Mouse (Mus musculus): ENCODE results near the gene Ankrd34a.

Gene Ankrd34a

DNA sequence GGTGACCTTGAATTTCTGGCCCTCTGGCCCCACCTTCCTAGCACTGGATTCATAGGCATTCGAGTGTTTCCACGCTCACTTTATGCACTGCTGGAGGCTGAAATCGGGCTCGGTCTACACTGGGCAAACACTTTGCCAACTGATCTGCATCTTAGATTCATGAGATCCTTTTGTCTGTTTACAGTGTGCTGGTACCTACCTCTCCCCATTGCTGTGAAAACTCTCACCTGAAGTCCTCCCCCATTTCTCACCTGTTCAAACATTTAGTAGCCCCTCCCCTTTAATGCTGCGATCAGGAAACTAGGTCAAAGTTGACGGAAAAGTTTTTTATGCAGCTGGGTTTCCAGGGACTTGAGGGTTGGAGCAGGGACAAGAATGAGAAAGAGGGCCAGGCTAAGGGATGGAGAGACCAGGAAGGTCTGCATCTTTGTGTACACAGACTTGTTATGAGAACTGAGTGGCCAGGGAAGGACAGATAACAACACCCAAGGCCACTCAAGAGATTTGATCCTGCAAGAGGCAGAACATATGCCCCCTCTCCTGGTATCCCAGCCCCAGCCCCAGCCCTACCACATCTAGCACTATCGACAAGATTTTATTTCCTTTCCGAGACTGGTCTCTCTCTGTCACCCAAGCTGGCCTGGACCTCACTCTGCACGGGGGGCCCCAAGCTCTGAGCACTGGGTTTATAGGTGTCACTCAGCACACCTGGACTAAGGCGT is 32.4 kb upstream of the Ankrd34a start:
- no peak for DNase-seq

DNA sequence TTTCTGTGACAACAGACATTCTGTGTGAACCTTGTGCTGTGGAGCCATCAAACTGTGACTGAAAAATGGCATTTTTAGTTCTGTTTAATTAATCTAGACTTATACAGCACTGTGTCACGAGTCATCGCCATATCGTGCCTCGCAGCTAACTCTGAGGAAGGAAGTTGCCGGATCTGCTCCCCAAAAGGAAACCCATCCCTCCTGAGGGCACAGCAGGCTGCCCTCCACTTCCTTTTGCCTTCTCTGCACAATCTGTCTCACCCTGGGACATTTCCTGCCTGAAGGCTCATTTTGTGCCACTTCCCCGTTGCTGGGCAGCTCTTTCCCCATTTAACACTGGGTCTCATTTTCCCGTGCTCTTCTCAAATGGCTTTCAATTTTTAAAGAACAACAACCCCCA is 31.8 kb upstream of the Ankrd34a start:
- peak; percentile 67 for DNase-seq

DNA sequence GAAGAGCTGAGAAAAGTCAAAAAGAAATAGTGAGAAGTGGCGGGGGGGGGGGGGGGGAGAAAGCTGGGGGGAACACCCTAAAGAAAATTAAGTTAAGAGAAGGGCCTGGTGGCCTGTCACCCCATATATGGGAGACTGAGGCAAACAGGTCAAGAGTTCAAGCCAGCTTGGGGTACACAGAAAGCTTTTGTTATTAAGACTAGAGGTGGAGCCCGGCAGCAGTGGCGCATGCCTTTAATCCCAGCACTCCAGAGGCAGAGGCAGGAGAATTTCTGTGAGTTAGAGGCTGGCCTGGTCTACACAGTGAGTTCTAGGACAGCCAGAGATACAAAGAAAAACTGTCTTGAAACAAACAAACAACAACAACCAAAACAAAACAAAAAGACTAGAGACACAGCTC is 31.3 kb upstream of the Ankrd34a start:
- no peak for DNase-seq

DNA sequence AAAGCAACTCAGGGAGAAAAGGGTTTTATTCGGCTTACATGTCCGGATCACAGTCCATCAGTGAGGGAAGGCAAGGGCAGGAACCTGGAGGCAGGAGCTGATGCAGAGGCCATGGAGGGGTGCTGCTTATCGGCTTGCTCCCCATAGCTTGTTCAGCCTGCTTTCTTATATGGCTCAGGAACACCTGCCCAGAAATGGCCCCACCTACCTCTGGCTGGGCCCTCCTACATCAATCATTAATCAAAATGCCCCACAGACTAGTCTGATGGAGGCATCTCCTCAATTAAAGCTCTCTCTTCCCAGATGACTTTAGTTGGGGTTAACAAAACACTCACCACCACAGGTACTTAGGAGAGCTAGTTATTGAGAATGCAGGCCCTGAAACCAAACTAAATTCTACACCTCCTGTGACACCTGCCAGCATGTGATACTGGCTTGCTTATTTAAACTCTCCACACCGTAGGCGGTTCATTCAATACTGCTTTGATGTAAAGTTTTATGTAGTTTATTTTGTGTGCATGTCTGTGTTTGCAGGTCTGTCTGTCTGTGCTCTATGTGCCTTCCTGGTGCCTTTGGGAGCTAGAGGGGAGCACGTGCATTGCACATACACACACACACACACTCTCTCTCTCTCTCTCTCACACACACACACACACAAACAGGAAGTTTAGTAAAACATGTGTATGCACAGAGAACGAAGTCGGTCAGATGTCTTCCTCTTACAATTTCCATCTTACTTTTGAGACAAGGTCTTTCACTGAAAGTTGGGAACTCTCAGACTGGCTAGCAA is 29.6 kb upstream of the Ankrd34a start:
- DNase-seq, result no peak

DNA sequence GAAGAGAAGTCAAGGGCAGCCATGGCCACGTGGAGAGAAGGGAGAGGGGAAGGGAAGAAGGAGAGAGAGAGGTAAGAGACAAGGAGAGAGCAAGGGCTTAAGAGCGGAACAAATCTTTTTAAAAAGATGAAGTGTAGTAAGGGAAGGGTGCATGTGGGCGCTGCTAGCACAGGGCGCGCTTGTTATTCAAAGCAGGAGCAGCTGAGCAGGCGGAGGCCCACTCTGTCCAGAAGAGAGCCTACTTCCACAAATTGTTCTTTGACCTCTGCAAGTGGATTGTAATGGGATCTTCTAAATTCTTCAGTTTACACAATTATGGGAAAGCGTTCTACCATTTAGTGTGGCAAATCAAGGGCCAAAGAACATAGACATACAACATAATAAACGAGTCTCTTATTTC is 27.8 kb upstream of the Ankrd34a start:
- no peak for DNase-seq

DNA sequence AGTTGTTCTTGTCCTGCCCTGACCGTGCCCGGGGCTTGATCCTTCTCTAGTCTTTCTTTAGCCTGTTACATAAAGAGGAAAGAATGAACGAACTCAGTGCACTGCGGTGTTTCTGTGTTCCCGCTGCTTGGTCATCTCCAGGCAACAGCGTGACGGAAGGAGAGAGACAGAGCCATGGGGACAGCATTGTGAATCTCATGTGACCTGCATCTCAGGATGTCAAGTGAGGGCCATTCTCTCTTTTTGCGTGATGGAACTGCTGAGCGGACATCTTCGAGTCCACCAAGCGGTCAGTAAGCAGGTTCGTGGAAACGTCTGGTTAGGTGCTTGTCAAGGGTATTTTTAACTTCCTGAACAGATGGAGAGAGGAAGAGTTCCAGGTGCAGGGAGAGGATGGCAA is 26.9 kb upstream of the Ankrd34a start:
- no peak for DNase-seq

DNA sequence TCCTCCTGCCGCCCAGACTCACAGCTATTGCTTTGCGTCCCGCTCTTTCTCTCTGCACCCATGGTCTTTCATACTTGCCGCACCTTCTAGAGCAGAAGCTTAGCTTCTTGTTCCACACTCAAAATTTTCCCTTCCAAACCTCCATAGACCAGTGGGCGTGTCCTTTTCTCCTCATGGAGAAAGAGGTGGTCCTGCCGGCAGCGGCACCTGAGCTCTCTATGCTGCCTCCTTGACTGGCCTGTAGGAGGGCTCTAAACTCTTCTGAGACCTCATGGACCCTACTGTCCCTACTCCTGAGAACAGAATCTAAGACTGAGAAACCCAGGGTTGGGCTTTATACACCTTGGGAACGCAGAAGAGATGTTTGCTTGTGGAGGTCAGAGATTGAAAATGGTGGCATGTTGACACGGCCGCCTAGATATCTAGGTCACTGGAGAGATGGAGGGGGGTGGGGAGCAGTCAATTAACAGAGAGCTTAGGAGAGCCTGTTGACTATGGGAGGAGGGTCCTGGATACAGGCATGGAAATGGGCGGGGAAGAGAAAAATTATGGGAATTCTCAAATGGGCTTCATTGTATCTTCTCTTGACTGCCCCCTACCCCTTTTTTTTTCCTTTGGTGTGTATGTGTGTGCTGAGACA is 26.4 kb upstream of the Ankrd34a start:
- DNase-seq, result no peak

DNA sequence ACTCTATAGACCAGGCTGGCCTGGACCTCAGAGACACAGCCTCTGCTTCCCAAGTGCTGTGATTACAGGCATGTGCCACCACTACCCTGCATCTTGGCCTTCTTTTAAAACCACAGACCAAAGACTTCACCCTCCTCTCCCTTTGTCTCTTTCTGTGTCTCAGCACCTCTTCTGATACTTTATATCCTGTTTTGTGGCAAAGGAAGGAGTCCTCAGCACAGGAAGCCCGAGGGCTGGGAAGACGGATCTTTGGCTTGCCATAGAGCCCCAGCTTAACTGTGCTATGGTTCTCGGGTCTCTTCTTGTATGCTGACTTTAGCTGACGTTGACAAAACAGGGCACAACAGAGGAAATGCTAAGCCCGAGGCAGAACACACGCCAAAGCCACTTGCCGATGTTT is 25.8 kb upstream of the Ankrd34a start:
- no peak for DNase-seq

DNA sequence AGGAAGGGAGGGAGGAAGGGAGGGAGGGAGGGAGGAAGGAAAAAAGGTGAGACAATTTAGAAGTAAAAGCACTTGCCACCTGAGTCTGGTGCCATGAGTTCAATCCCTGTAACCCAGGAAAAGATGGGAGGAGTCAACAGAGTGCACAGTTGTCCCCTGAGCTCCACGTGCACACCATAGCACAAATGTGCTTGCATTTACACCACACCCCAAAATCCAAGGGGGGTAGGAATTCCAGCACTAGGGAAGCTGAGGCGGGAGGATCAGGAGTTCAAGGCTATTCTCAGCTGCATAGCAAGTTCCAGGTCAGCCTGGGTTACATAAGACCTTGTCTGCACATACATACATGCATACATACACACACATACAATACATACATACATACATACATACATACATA is 25.1 kb upstream of the Ankrd34a start:
- DNase-seq, result no peak

DNA sequence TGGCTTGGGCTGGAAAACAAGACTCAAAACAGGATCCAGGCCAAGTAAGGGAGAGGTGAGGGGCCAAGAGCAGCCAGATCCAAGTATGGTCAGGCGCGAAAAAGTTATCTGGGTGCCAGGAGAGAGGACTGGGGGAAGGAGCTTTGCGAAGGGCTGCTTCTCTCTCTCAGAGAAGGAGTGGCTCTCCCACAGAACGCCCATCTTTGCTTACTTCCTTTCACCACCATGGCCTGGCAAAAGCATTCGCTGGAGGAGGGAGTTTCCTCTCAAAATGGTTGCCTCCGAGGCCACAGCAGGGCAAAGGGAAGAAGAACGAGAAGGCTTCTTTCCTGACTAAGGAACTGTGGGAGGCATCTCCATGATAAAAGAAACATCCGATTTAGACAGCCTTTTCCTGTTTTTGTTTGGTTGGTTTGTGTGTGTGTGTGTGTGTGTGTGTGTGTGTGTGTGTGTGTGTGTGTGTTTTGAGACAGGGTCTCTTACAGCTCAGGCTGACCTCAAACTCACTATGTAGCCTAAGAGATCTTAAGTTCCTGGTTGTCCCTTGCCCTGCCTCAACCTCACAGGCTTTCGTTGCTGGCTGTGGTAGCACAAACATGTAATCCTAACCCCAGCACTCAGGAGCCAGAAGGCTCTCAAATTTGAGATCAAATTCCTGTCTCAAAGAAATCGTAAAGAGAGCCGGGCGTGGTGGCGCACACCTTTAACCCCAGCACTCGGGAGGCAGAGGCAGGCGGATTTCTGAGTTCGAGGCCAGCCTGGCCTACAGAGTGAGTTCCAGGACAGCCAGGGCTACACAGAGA is 24.3 kb upstream of the Ankrd34a start:
- DNase-seq, result no peak

DNA sequence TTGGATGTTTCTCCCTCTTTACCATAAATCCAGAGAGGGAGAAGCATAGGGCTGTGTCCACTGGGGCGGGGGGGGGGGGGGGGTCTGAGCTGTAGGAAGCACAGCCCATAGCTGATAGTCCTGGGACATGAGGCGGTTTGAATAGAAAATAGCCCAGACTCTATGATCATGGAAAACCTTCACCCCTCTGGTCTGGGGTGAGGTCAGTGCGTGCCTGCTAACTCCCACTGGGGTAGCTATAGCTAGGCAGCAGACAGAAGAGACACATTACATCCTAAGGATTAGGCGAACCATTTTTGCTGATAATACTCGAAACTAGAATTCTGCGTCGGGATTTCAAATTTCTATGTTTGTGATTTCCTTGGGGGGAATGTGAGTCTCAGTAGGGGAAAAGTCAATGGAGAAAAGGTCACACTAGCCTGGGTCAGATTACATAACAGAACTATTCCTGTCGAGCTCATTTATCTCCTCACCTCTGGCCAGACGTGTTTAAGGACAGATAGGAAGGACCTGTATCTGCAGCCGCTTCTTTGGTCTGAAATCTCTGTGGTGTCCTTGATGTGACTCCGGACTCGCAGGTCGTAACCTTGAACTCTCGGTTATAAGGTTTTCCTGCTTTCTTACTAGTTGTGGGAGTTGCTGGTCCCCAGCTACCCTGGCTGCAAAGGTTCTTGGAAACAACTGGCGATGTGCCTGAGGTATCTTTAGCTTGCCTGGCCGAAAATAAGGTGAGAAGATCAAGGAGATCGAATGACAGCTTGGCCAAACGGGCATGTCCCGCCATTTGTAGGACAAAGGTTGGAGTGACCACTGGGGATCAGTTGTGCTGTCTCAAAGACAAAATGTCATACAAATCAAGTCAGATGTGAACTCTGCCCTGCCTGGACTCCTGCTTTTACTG is 22.6 kb upstream of the Ankrd34a start:
- DNase-seq, result no peak

DNA sequence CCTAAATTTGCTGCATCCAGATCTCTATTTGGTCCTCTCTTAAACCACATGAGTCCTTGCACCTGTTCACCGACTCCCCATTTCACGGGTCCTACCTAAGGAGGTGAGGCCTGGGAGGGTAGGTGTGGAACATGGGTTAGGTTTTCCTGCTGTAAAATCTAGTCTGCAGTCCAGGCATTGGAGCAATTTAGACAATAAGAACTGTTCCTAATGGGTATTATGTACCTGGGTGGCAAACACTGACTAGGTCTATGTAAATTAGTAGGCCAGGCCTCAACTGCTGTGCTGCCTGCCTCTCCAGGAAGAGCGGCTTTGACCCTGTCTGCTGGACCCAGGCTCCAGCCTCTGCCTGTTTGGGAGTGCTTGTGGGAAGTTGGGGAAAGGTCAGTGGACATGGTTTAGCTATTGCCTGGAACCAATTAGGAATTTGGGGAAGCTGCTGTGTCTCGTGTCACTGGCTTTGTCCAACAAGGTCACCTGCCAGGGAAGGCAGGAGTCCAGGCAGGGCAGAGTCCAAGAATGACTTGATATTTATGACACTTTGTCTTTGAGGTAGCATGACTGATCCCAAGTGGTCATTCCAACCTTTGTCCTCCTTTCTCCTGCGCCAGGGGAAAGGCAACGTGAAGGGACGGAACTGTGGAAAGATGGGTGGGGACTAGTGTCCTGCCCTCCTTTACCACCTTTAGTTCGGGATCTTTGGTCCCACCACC is 21.0 kb upstream of the Ankrd34a start:
- no peak for DNase-seq

DNA sequence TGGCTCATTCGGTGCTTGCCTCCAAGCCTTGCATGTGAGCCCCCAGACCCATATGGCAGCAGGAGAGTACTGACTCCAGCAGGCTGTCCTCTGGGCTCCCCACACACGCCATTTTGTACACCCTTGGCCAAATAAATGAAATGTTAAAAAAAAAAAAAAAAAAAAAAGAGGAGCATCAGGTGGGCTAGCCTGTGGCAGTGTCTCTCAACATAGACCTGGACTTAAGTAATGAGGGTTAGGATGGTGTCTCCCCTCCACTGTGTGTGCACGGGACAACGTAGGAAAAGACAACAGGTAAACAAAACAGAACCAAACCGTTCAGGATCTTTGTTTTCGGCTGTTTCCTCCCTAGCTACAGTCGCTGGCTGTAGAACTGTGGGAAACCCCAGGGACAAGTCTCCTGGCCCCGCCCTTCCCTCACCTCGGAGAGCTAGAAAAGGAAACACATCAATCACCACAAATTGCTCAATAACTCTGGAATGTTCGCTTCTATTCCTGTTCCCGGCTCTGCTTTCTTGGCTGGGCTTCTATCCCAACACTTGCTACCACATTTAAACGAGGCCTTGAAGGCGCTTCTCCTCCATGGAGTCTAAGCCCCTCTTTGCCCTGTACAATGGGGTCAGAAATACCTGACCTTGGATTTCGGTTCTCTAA is 20.3 kb upstream of the Ankrd34a start:
- DNase-seq, result no peak

DNA sequence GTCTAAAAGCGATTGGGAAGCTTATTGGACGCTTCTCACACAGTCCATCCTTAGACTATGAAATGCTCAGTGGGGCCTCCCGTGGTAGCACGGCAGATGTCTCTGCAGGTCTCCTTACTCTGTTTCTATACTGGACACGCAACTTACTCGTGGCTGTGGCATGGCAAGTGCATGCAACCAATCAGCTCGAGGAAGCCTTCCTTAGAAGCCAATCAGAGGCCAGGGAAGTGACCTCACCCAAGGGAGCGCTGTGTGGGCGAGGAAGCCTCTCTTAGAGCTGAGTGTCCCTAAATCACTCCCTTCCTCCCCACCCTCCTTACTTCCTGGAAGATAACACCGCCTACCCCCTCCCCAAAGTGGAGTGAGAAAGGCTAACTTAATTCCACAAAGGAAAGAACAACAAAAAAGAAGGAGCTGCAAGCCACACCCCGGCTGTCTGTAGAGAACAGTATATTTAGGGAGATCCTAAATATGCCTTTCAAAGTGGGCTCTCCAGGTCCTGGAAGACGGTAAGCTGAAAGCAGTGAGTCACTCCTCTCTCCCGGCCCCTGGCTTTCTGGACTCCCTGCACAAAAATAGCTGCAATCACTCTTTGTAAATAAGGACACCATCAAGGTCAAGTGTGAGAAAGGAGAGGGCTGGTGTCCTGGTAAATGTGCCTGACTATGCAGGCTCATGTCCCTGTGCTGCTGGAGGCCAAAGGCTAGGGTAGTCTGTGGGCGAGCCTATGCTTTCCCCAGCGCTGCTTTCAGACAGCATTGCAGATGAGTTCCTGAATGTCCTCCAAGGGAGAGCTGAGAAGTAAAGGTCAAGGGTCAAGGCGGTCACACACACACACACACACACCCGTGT is 19.5 kb upstream of the Ankrd34a start, which contains the start of gene Gm16253:
Gene Gm16253, plus strand, starts transcription at position 295 of the 852 bp plus-strand sequence.
- peak; percentile 85 for DNase-seq

DNA sequence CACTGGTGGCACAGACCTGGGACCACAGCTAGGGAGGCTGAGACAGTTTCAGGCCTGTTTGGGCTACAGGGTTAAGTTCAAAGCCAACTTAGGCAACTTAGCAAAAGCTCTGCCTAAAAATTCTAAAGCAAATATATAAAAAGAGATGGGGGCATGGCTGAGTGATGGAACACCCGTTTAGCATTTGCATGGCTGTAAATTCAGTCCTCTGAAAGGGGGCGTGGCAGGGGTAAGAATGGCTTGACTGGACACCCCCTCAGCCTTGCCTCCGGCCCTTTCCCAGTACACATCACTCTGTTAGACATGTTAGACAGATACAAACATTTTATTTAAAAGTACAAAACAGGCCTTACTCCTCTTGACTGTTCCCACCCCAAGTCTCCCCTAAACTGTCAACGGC is 18.9 kb upstream of the Ankrd34a start:
- no peak for DNase-seq

DNA sequence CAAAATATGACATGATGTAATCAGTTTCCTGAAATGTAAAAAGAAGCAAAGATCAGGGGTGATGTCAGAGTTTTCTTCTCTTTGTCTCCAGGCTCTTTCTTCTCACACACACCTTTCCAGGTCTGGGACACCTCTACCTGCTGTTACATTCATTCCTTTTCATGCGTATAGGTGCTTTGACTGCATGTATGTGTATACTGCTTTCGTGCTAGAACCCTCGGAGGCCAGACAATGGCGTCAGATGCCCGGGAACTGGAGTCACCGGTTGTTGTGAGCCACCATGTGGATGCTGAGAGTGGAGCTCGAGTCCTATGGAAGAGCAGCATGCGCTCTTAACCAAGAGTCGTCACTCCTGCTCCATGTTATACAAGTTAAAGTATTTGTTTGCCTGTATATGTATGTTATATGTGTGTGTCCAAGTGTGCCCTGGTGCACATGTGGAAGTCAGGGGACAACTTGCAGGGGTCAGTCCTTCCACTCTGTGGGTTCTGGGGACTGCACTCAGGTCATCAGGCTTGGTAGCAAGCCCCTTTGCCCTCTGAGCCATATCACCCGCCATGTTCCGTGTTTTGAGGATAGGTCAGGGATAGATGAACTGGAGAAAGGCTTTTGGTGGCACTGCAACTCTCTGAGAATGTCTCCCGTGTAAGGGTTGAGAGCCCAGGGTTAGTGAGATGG is 17.7 kb upstream of the Ankrd34a start:
- DNase-seq, result no peak

DNA sequence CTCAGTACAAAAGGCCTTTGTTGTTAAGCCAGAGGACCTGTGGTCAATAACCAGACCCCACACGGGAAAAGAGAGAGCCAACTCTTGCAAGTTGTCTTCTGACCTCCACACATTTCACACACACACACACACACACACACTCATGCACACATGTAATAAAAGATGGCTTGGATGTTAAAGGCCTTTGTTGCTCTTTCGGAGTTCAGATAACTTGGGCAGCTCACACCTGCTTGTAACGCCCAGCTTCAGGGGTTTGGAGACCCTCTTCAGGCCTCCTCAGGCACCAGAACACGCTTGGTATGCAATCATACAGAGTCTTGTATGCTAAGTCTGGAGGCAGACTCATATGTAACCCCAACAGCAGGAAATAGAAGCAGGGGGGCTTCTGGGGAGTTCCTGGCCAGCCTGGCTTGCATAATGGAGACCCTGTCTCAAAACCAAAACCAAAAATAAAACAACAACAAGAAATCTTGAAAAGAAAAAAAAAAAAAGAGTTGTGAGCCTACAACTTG is 17.1 kb upstream of the Ankrd34a start:
- no peak for DNase-seq

DNA sequence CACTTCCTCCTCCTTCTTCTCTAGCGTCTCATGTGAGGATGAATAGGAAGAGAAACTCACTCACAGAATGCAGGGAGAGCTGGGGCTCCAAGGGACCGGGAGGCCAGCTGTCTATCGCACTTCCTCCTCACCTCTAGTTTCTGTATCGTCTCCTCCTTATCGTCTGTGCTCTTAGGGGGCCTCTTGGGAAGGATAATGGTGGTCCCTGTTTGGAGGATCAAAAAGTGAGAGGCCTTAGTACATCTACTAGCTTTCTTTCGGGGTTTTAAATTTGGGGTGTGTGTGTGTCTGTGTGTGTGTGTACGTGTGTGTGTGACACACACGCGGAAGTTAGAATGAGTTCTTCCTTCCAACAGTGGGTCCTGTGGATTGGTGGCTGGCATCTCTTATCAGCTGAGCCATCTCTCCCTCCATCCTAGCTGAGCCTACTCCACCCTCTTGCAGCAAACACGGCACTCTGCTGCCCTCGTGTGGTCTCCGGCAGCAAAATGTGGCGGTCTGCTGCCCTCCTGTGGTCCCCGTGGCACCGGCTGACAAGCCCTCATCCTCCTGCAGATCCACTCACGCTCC is 16.5 kb upstream of the Ankrd34a start:
- DNase-seq, result peak; percentile 91

DNA sequence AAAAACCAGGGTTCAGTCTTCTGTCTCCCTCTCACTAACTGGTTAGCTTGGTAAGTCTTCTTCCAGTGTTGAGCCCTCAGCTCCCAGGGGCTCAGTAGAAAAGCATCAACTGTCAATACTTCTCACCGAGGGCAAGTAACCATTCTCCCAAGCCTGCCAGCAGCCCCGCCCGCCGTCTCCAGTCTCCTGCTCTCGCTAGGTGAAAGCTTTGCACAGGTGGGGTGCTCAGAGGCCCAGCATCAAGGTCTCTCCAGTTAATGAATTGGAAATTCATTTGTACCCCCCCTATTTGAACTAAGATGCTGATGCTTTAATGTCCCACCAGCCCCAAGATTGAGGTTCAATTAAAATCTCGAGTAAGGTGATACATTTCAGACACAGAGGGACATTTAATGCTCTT is 15.3 kb upstream of the Ankrd34a start:
- no peak for DNase-seq
